Mouse (Mus musculus): ENCODE measurements around the gene Mmp2.

DNA sequence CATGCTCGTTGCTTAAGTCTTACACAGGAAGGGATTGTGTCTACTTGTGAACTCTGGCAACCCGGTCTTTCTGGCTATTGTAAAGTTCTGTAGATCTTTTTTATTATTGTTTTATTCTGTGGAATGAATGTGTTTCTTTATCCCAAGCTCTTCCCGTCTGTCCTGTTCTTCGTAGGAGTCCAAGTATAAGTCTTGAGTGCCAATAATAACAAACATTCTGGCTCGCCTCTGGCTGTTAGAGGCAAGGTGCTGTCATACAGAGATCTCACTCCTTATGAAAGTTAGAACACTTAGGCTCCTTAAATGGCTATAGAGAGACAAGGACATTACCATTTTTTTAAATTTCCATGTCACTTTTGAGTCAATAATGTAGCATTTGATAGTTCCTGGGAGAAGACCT lies 69.5 kb downstream of the Mmp2 start:
- TF ChIP-seq CTCF (conservative IDR thresholded peaks at IDR 0.05 in 1 of 2, IDR thresholded peaks at IDR 0.05 in 1 of 2; ENCODE audit: low read depth in 2 of 2, low read length in 2 of 2), result no peak
- TF ChIP-seq POLR2A (IDR thresholded peaks at IDR 0.05; ENCODE audit: low read depth, low read length), result no peak
- TF ChIP-seq MYC (IDR thresholded peaks at IDR 0.05; ENCODE audit: low read depth, low read length), result no peak
- no peak for TF ChIP-seq MEF2A (IDR thresholded peaks at IDR 0.05; ENCODE audit: borderline replicate concordance, low read depth, low read length)
- TF ChIP-seq E2F4 (IDR thresholded peaks at IDR 0.05; ENCODE audit: insufficient replicate concordance, low read depth, low read length), result no peak

All from CH12.LX (cell line).